Mouse (Mus musculus): ENCODE measurements around the gene Sec22b. TPM values are rescaled to one million over a fixed set of nuclear protein-coding genes. Genes with fewer than 3 reads are reported as not detected.
A peak's percentile ranks its signal among the peaks of the same experiment; 100 is the strongest.

The Sec22b gene
- 104 and 108 TPM in 2 replicates for polyA plus RNA-seq (2015; fragmentation: Nextera tagmentation; extraction: Ambion mirVana)

DNA sequence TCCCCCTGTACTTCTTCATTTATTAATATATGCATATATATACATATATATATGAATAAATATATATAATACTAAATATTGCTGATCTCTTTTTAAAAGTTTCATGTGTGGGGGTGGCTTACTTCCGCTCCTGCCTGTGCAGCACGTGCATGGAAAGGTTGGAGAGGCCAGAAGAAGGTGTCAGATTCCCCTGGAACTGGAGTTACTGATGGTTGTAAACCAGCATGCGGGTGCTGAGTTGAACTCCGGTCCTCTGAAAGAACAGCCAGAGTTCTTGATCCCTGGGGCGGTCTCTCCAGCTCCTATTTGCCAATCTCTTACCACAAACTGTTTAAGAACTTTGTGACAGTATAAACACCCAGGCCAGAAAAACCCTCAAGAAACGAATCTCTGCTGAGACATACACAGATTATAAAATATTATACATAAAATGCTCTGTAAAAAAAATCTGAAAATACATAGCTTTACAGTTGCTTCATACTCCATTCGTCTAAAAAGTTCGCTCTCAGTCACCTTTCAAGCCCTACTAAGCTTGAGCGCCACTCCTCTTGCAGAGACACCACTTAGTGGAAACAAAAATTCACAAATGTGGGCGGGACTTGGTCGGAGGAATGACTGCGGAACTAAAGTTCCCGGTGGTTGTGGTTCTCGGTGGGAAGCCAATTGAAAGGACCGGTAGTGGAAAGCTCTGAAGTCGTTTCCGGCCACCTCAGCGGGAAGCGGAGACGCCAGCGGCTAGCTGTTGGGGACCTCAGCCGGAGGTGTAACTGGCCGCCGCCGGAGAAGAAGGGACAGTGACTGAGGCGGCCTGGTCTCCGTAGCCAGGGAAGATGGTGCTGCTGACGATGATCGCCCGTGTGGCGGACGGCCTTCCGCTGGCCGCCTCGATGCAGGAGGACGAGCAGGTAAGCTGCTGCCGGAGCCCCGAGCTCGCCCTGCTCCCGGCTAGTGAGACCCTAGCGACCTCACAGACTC is at the start of gene Sec22b:
Sec22b (plus strand) TSS at position 675 of the 975 bp plus-strand sequence.
- Histone ChIP-seq H3K9ac (replicated peaks) (peak within 1 kb of the TSS; percentile 92), H3K4me3 (peak within 1 kb of the TSS; percentile 95), H3K4me2 (replicated peaks) (peak within 1 kb of the TSS; percentile 73), H3K36me3 (no peaks in the 10 kb centered on the region), H3K27ac (replicated peaks) (0 out of 2 replicates have a peak within 1 kb of the TSS, but pooled peaks have one; percentile 36), H3K27me3 (no peaks in the 10 kb centered on the region), H3K4me1 (peaks cover 22% of the 10 kb centered on the region), H3K9me3 (no peaks in the 10 kb centered on the region)
- 6% methylated on average over 41 of the region's 41 CpGs for WGBS
- ATAC-seq (replicated peaks), result peak; percentile 85

DNA sequence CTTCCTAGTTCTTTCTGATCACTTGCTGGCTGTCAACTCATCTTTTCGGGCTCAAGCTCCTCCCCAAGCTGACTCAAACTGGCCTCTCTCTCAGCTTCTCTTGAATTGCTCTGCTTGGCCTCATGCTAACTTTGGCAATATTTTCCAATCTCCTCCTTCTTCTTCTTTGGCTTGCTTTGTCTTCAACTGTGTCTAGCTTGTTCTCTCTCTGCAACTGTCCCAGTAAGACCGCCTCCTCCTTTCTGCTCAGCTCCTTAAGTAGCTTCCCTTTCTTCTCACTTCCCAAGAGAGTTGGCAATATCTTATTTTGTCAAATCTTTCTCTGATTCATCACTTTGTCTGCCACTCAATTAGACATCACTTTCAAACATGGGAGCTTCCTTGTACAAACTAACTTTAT is 49.2 kb upstream of the Sec22b start:
- no peak overlapping the region for H3K4me3 ChIP-seq
- H3K27me3 ChIP-seq, result no peaks in the 10 kb centered on the region
- H3K9me3 ChIP-seq, result no peaks in the 10 kb centered on the region
- H3K27ac ChIP-seq (replicated peaks), result no peak overlapping the region
- ATAC-seq (replicated peaks), result no peak
- H3K36me3 ChIP-seq, result no peaks in the 10 kb centered on the region
- H3K4me1 ChIP-seq, result peaks cover 7% of the 10 kb centered on the region; the same call in 1 of the 2 replicates
- 88% methylated on average over 2 of the region's 2 CpGs for WGBS
- no peak overlapping the region for H3K9ac ChIP-seq (replicated peaks)
- H3K4me2 ChIP-seq (replicated peaks), result no peak overlapping the region

DNA sequence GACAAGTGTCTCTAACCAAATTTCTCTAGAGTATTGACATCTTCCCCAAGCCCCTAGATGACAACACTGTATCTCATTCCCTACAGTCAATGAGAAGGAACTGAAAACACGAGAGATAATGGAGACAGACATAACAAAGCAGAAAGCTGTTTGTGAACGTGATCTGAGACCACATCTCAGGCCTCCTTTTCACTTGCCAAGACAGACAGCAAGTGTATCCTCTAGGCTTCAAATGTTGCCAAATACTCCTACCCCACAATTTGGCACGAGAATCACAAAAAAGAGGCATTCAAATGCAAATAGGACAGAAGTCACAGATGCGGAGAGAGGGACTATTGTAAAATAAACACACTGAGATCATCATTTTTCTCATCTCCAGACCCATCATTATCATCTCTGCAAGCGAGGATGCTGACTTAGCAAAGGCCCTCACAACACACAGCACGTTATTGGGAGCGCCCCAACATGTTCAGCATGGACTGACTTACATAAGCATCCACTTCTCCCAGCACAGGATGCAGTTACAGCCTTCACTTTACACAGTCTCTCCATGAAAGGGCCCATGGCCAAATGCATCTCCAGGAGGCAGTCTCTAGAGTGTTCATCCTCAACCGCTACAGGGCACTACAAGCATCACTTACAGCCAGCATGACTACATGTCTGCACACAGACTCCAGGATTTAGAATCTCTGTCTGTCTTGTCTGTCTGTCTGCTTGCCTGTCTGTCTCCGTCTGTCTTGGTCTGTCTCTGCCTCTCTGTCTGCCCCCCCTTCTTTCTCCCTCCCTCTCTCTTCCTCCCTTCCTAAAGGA is 46.2 kb upstream of the Sec22b start:
- 38% methylated on average over 9 of the region's 9 CpGs for WGBS
- ATAC-seq (replicated peaks), result peak; percentile 90
- H3K27ac ChIP-seq (replicated peaks), result peak overlapping the region; percentile 80
- H3K4me2 ChIP-seq (replicated peaks), result no peak overlapping the region
- no peak overlapping the region for H3K9ac ChIP-seq (replicated peaks)
- no peak overlapping the region for H3K4me3 ChIP-seq
- no peaks in the 10 kb centered on the region for H3K9me3 ChIP-seq
- no peaks in the 10 kb centered on the region for H3K36me3 ChIP-seq
- H3K4me1 ChIP-seq, result peaks cover 7% of the 10 kb centered on the region; the same call in 1 of the 2 replicates
- H3K27me3 ChIP-seq, result no peaks in the 10 kb centered on the region

DNA sequence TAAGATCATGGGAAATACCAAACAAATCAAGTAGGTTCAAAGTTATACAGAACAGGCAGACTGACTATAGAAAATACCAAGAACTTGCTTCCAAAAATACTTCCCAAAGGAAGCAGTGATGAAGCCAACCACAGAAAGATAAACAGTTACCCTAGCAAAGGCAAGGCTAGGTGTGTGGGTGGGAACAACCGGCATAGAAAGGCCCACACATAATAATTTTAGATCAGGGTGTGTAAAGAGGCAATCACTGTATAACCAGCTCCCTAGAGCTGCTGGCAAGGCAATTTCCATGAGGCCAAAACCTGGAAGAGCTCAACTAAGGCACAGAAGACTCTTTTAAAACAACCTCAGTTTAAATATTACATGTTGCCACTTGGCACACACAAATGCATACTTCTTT is 41.6 kb upstream of the Sec22b start:
- Histone ChIP-seq H3K4me2 (replicated peaks) (no peak overlapping the region), H3K9ac (replicated peaks) (no peak overlapping the region), H3K27ac (replicated peaks) (no peak overlapping the region), H3K4me3 (no peak overlapping the region), H3K36me3 (no peaks in the 10 kb centered on the region), H3K9me3 (no peaks in the 10 kb centered on the region), H3K4me1 (peaks cover 10% of the 10 kb centered on the region), H3K27me3 (no peaks in the 10 kb centered on the region)
- ATAC-seq (replicated peaks), result no peak
- WGBS, result 84% methylated on average over 1 of the region's 1 CpGs

DNA sequence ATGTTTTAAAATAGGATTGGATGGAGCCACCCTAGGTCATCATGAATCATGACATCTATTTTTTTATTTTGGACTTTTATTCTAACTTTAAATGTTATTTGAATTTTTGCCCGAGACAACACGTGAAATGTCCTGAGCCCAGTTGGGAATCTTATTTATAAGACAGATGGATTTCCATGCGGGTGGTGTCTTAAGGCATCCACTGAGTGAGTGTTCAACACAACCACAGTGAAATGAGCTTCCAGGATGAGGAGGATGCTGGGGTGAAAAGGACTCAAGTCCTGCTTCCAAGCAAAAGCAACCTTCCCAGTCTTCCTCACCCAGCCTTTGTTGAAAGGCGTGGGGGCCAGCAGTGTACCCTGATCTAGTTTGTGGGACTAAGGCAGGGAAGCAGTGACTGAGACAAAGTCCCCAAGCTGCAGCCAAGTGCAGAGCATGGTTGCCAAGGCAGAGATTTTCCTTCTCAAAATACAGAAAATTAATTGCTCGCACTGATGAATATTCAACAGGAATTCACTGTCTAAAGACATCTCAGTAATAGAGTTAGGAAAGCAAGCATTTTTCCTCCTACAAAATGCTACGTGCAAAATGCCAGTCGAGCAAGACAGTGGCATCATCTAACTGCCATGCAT is 40.1 kb upstream of the Sec22b start:
- no peak for ATAC-seq (replicated peaks)

DNA sequence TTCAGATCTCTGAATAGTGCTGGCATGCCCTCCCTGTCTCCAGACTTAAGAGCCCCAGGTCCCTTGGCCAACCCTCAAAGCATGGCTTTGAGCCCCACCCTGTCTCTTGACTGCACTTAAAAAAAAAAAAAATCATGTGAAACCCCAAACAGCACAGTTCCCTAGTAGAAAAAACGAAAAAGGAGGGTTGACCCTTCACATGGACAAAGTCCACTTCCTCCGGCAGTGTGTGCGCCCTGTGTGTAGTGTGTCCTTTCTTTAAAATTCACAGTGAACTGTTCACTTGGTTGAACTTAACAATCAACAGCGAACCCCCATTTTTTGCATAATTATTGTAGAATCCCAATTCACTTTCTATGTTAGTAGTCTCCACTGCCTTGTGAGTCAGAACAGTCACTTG is 34.3 kb upstream of the Sec22b start:
- H3K9me3 ChIP-seq, result no peaks in the 10 kb centered on the region
- ATAC-seq (replicated peaks), result no peak
- H3K27me3 ChIP-seq, result peaks cover 8% of the 10 kb centered on the region; the same call in 1 of the 2 replicates
- peaks cover 12% of the 10 kb centered on the region for H3K4me1 ChIP-seq
- WGBS, result 55% methylated on average over 4 of the region's 4 CpGs
- H3K36me3 ChIP-seq, result no peaks in the 10 kb centered on the region
- H3K4me2 ChIP-seq (replicated peaks), result peak overlapping the region; percentile 96
- H3K4me3 ChIP-seq, result peak overlapping the region; percentile 60
- H3K27ac ChIP-seq (replicated peaks), result no peak overlapping the region
- H3K9ac ChIP-seq (replicated peaks), result no peak overlapping the region

More for the DNA sequence above, 40.1 kb upstream of the Sec22b start:
- H3K9me3 ChIP-seq, result no peaks in the 10 kb centered on the region
- H3K9ac ChIP-seq (replicated peaks), result no peak overlapping the region
- H3K4me1 ChIP-seq, result peaks cover 3% of the 10 kb centered on the region; the same call in 1 of the 2 replicates
- peak overlapping the region; percentile 59; the same call in 1 of the 2 replicates for H3K27ac ChIP-seq (replicated peaks)
- no peaks in the 10 kb centered on the region for H3K36me3 ChIP-seq
- peaks cover 3% of the 10 kb centered on the region; the same call in 1 of the 2 replicates for H3K27me3 ChIP-seq
- no peak overlapping the region for H3K4me2 ChIP-seq (replicated peaks)
- WGBS, result 77% methylated on average over 7 of the region's 7 CpGs
- H3K4me3 ChIP-seq, result no peak overlapping the region

DNA sequence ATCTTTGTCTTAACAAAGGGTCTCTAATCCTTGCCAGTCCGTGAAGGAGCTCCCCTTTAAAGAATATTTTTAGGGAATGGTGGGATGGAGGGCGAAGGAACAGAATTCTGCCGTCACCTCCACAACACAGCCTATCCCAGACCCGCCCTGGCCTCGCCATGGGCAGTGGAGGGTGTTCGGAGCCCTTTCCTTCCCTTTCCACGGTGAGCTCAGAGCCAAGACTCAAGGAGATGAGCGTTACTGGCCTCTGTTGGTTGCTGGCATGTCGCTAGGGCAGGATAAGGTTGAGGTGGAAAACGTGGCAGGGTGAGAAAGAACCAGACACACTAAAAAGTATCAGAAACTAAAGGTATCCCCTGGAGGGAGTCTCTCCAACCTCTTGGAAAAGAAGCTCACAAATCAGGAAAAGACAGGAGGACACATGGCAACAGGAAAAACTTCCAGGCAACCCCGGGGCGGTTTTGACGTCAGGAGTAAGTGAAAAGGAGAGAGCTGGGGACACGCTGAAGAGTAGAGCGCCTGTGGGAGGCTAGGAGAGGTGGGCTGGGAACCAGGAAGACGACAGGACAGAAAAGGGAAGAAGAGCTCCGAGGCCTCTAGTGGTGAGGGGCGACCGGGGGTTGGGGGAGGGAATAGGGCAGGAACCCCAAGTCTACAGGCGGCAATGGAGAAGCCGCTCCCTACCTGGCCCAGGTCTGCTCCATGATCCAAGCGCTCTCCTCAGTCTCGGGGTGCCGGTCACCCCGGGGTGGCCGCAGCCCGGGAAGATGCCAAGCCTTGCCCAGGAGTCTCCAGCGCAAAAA is 33.6 kb upstream of the Sec22b start:
- H3K27ac ChIP-seq (replicated peaks), result peak overlapping the region; percentile 19; the same call in 1 of the 2 replicates
- H3K9me3 ChIP-seq, result no peaks in the 10 kb centered on the region
- WGBS, result 2% methylated on average over 27 of the region's 28 CpGs
- peak overlapping the region; percentile 59 for H3K9ac ChIP-seq (replicated peaks)
- ATAC-seq (replicated peaks), result peak; percentile 73
- peak overlapping the region; percentile 60 for H3K4me3 ChIP-seq
- peaks cover 12% of the 10 kb centered on the region for H3K4me1 ChIP-seq
- H3K36me3 ChIP-seq, result no peaks in the 10 kb centered on the region
- H3K27me3 ChIP-seq, result peaks cover 8% of the 10 kb centered on the region; the same call in 1 of the 2 replicates
- peak overlapping the region; percentile 96 for H3K4me2 ChIP-seq (replicated peaks)

DNA sequence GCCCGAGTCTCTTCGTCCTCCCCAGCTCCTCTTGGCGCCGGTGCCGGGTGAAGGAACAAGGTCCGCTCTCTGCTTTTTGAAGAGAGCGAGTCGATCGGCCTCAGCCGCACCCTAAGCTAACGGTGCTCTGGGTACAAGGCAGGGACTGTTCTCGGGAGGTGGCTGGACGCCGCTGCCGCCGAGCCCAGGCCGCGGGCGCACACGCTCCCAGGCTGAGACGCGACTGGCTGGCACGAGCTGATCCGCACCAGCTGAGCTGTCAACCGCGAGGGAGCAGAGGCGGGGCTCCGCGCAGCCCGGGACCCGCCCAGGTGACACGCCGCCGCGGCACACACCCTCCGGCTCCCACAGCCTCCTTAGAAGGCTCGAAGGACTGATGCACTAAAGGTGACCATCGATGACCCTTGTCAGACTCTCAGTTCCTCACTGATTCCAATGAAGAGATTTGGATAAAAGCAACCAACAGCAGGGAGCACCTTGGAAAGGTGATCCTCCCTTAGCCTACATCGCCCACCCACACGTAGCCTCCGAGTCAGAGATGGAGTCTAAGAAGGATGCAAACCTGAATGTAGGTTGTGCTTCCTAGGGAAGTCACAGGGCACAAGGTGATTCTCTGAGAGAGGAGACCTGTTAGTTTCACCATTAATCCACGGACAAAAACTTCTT is 32.8 kb upstream of the Sec22b start:
- Histone ChIP-seq H3K4me2 (replicated peaks) (peak overlapping the region; percentile 96), H3K4me1 (peaks cover 12% of the 10 kb centered on the region), H3K27me3 (peaks cover 8% of the 10 kb centered on the region; the same call in 1 of the 2 replicates), H3K4me3 (peak overlapping the region; percentile 60), H3K36me3 (no peaks in the 10 kb centered on the region), H3K27ac (replicated peaks) (peak overlapping the region; percentile 19; the same call in 1 of the 2 replicates), H3K9me3 (no peaks in the 10 kb centered on the region), H3K9ac (replicated peaks) (peak overlapping the region; percentile 59)
- ATAC-seq (replicated peaks), result peak; percentile 95
- 3% methylated on average over 41 of the region's 42 CpGs for WGBS

DNA sequence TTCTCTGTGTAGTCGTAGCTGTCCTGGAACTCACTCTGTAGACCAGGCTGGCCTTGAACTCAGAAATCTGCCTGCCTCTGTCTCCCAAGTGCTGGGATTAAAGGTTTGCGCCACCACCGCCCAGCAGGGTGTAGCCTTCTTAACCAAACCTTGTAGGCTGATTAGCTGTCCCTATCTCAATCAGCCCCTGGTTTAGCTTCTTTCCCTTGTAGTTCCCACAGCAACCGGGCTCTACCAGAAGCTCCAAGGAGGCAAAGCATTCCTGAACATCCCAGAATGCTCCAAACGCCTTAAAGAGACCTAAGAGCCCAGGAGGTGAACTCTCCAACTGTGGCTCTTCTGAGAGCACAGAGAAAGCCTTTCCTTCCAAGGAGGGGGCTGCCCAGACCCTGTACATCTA is 32.3 kb upstream of the Sec22b start:
- no peak overlapping the region for H3K27ac ChIP-seq (replicated peaks)
- H3K27me3 ChIP-seq, result peaks cover 8% of the 10 kb centered on the region; the same call in 1 of the 2 replicates
- H3K9me3 ChIP-seq, result no peaks in the 10 kb centered on the region
- H3K36me3 ChIP-seq, result no peaks in the 10 kb centered on the region
- no peak for ATAC-seq (replicated peaks)
- H3K9ac ChIP-seq (replicated peaks), result no peak overlapping the region
- no peak overlapping the region for H3K4me2 ChIP-seq (replicated peaks)
- H3K4me3 ChIP-seq, result no peak overlapping the region
- WGBS, result 46% methylated on average over 5 of the region's 5 CpGs
- peaks cover 12% of the 10 kb centered on the region for H3K4me1 ChIP-seq

DNA sequence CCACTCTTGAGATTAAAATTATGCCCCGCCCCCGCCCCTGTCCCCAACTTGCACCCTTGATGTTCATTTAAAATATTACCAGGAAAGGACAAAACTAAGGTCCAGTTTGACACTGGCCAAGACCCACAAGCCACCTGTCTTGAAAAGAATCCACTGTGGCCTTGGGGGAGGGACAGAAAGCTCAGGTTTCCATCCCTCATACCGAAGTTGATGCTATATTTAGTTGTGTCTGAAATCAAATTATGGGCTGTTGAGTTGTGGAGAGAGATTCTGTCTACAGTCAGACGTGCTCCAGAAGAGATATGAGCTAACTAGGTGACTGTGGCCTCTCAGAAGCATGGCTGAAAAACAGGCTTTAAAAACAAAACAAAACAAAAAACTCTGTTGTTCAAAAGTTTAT is 31.3 kb upstream of the Sec22b start:
- WGBS, result 83% methylated on average over 4 of the region's 4 CpGs
- peaks cover 8% of the 10 kb centered on the region; the same call in 1 of the 2 replicates for H3K27me3 ChIP-seq
- H3K9me3 ChIP-seq, result no peaks in the 10 kb centered on the region
- H3K27ac ChIP-seq (replicated peaks), result no peak overlapping the region
- H3K4me1 ChIP-seq, result peaks cover 12% of the 10 kb centered on the region
- H3K9ac ChIP-seq (replicated peaks), result no peak overlapping the region
- no peaks in the 10 kb centered on the region for H3K36me3 ChIP-seq
- no peak for ATAC-seq (replicated peaks)
- H3K4me2 ChIP-seq (replicated peaks), result no peak overlapping the region
- no peak overlapping the region for H3K4me3 ChIP-seq

Data from forebrain, embryonic 15.5 days (tissue).